Mouse (Mus musculus): ENCODE data around the gene Actr5.

The Actr5 gene

DNA sequence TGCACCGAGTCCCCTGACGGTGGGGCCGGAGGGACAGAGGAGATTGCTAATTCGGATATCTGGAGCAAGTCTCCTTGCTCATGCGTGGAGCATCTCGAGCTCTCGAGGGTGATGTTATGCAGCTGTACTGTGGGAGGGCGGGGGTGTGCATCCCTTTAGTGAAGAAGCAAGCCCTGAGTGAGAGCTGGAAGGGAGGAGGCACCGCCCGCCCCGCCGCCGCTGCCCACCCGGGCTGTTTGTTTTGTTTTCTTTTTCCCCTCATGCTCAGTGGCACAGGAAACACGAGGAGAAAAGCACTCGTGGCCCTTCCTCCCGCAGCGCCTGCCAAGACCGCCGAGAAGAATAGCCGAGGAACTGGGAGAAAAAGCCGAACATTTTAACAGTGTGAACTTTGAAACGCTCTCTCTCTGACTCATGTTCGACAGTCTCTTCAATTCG, 63.1 kb downstream of the Actr5 start:
- peak; percentile 79 to 83 for DNase-seq (ENCODE audit: low spot score in 2 of 2)
